Mouse (Mus musculus) midbrain, embryonic 14.5 days (tissue): Measurements from ENCODE around the gene Galnt16. TPM values are rescaled to one million over a fixed set of nuclear protein-coding genes. Genes with fewer than 3 reads are reported as not detected.
A peak's percentile ranks its signal among the peaks of the same experiment; 100 is the strongest.

Experiments
- ATAC-seq: fragments of 200-750 bp; cut with Nextera tagmentation; 2 replicates; pipeline ENCODE4 v1.8.0; 2017; ENCODE audit warnings: moderate number of reproducible peaks, moderate library complexity; ENCODE audit not compliant: low FRiP score, low TSS enrichment
- DNase-seq: peaks from one replicate; pipeline ENCODE4 v3.0.0-alpha.2; 2015
- H3K27ac ChIP-seq: fragments of 300-500 bp; sonication (generic); replicated peaks from 2 replicates; pipeline ENCODE4 v1.5.1; 2014; ENCODE audit warnings: mild to moderate bottlenecking, low read depth, low read length, moderate library complexity
- H3K27me3 ChIP-seq: fragments of 300-500 bp; sonication (generic); 2 replicates; pipeline ENCODE4 v1.6.1; 2014; ENCODE audit warnings: low read length, control low read depth, mixed read lengths; ENCODE audit not compliant: control insufficient read depth, insufficient read depth
- H3K36me3 ChIP-seq: fragments of 300-500 bp; sonication (generic); 2 replicates; pipeline ENCODE4 v1.6.1; 2014; ENCODE audit warnings: low read length, control low read depth; ENCODE audit not compliant: control insufficient read depth, insufficient read depth
- H3K4me1 ChIP-seq: fragments of 300-500 bp; sonication (generic); 2 replicates; pipeline ENCODE4 v1.6.1; 2014; ENCODE audit warnings: mild to moderate bottlenecking, antibody characterized with exemption, low read length, control low read depth; ENCODE audit not compliant: control insufficient read depth, insufficient read depth
- H3K4me2 ChIP-seq: fragments of 300-500 bp; sonication (generic); 2 replicates; pipeline ENCODE4 v1.6.1; 2014; ENCODE audit warnings: mild to moderate bottlenecking, low read length, moderate library complexity
- H3K4me3 ChIP-seq: fragments of 300-500 bp; sonication (generic); replicated peaks from 2 replicates; pipeline ENCODE4 v1.5.1; 2014; ENCODE audit warnings: low read depth, low read length
- H3K9ac ChIP-seq: fragments of 300-500 bp; sonication (generic); replicated peaks from 2 replicates; pipeline ENCODE4 v1.6.1; 2014; ENCODE audit warnings: mild to moderate bottlenecking, low read length, moderate library complexity
- H3K9me3 ChIP-seq: fragments of 300-500 bp; sonication (generic); 2 replicates; pipeline ENCODE4 v1.6.1; 2016; ENCODE audit warnings: low read length, control low read depth, mixed read lengths; ENCODE audit not compliant: control insufficient read depth
- WGBS: fragments of 180-500 bp; shearing (Covaris S2); extraction: QIAGEN DNeasy Blood & Tissue Kit; methylation state at CpG from one replicate; pipeline ENCODE4 v1.1.7; 2014; 5-methylcytosine and 5-hydroxymethylcytosine counted together
- polyA plus RNA-seq: library from polyadenylated mRNA; unstranded; fragments of >200 nt; fragmentation: Nextera tagmentation; extraction: Ambion mirVana; gene quantifications from 2 replicates; pipeline ENCODE4 v1.2.1, GENCODE M21; 2014

Gene Galnt16
- polyA plus RNA-seq, 1 experiment from 2014 or later = 21.7 TPM

- no peaks in the 10 kb centered on the region for H3K27me3 ChIP-seq
- H3K9me3 ChIP-seq = no peaks in the 10 kb centered on the region
- DNase-seq (no peak), ATAC-seq (no peak)
- H3K4me2 ChIP-seq = no peak overlapping the region
- H3K4me3 ChIP-seq = no peak overlapping the region
- H3K36me3 ChIP-seq = peaks cover 43% of the 10 kb centered on the region
- H3K27ac ChIP-seq = no peak overlapping the region
- H3K4me1 ChIP-seq = no peaks in the 10 kb centered on the region
- no peak overlapping the region for H3K9ac ChIP-seq
- 96% methylated on average over 4 of the region's 4 CpGs for WGBS
Observed at GRCm38 (mm10) chr12:80595566-80595965, 77.5 kb downstream of the Galnt16 start.

- H3K9ac ChIP-seq = no peak overlapping the region
- no peaks in the 10 kb centered on the region for H3K9me3 ChIP-seq
- no peak overlapping the region for H3K27ac ChIP-seq
- DNase-seq = no peak
- H3K4me3 ChIP-seq = no peak overlapping the region
- no peak for ATAC-seq
- H3K4me1 ChIP-seq = no peaks in the 10 kb centered on the region
- H3K27me3 ChIP-seq = no peaks in the 10 kb centered on the region
- WGBS = 81% methylated on average over 4 of the region's 4 CpGs
- peaks cover 41% of the 10 kb centered on the region for H3K36me3 ChIP-seq
- H3K4me2 ChIP-seq = no peak overlapping the region
Observed at GRCm38 (mm10) chr12:80595968-80596367, 77.9 kb downstream of the Galnt16 start.

GRCm38 (mm10) chr12:80598236-80598635 is 80.2 kb downstream of the Galnt16 start:
- Histone ChIP-seq H3K27me3 (no peaks in the 10 kb centered on the region), H3K4me3 (no peak overlapping the region), H3K27ac (0 out of 2 replicates have a peak overlapping the region, but pooled peaks have one; percentile 41), H3K9me3 (no peaks in the 10 kb centered on the region), H3K36me3 (peaks cover 42% of the 10 kb centered on the region), H3K4me2 (no peak overlapping the region), H3K9ac (no peak overlapping the region), H3K4me1 (no peaks in the 10 kb centered on the region)
- ATAC-seq (no peak), DNase-seq (no peak)
- 23% methylated on average over 7 of the region's 7 CpGs for WGBS

- Histone ChIP-seq H3K4me2 (no peak overlapping the region), H3K9ac (no peak overlapping the region), H3K4me3 (no peak overlapping the region), H3K4me1 (no peaks in the 10 kb centered on the region), H3K27ac (peak overlapping the region; percentile 41; the same call in 1 of the 2 replicates), H3K27me3 (no peaks in the 10 kb centered on the region), H3K9me3 (no peaks in the 10 kb centered on the region), H3K36me3 (peaks cover 43% of the 10 kb centered on the region)
- ATAC-seq = 0 out of 2 replicates have a peak, but pooled peaks have one; percentile 57
- DNase-seq = peak; percentile 40
- 31% methylated on average over 6 of the region's 6 CpGs for WGBS
Observed at GRCm38 (mm10) chr12:80598756-80599155, 80.7 kb downstream of the Galnt16 start.

GRCm38 (mm10) chr12:80601597-80602269 is 83.7 kb downstream of the Galnt16 start:
- ATAC-seq = no peak
- no peak overlapping the region for H3K9ac ChIP-seq
- H3K9me3 ChIP-seq = no peaks in the 10 kb centered on the region
- H3K27me3 ChIP-seq = no peaks in the 10 kb centered on the region
- no peak overlapping the region for H3K27ac ChIP-seq
- peaks cover 40% of the 10 kb centered on the region for H3K36me3 ChIP-seq
- no peak overlapping the region for H3K4me2 ChIP-seq
- WGBS = 91% methylated on average over 9 of the region's 9 CpGs
- DNase-seq = no peak
- H3K4me1 ChIP-seq = no peaks in the 10 kb centered on the region
- H3K4me3 ChIP-seq = no peak overlapping the region

- Histone ChIP-seq H3K4me1 (no peaks in the 10 kb centered on the region), H3K9ac (no peak overlapping the region), H3K4me3 (no peak overlapping the region), H3K27me3 (no peaks in the 10 kb centered on the region), H3K36me3 (peaks cover 40% of the 10 kb centered on the region), H3K27ac (no peak overlapping the region), H3K4me2 (no peak overlapping the region), H3K9me3 (no peaks in the 10 kb centered on the region)
- DNase-seq (no peak), ATAC-seq (no peak)
- 95% methylated on average over 5 of the region's 5 CpGs for WGBS
Observed at GRCm38 (mm10) chr12:80602432-80602831, 84.4 kb downstream of the Galnt16 start.

- Histone ChIP-seq H3K4me1 (no peaks in the 10 kb centered on the region), H3K9ac (no peak overlapping the region), H3K4me3 (no peak overlapping the region), H3K4me2 (no peak overlapping the region), H3K27ac (no peak overlapping the region), H3K36me3 (peaks cover 31% of the 10 kb centered on the region), H3K9me3 (no peaks in the 10 kb centered on the region), H3K27me3 (no peaks in the 10 kb centered on the region)
- WGBS = 72% methylated on average over 4 of the region's 4 CpGs
- no peak for ATAC-seq
- no peak for DNase-seq
Observed at GRCm38 (mm10) chr12:80603566-80603965, 85.5 kb downstream of the Galnt16 start.

- no peaks in the 10 kb centered on the region for H3K4me1 ChIP-seq
- no peak overlapping the region for H3K4me2 ChIP-seq
- no peak overlapping the region for H3K4me3 ChIP-seq
- no peak overlapping the region for H3K9ac ChIP-seq
- peaks cover 25% of the 10 kb centered on the region for H3K36me3 ChIP-seq
- 62% methylated on average over 2 of the region's 2 CpGs for WGBS
- no peaks in the 10 kb centered on the region for H3K9me3 ChIP-seq
- H3K27ac ChIP-seq = 0 out of 2 replicates have a peak overlapping the region, but pooled peaks have one; percentile 20
- ATAC-seq (no peak), DNase-seq (no peak)
- H3K27me3 ChIP-seq = no peaks in the 10 kb centered on the region
Observed at GRCm38 (mm10) chr12:80604218-80604617, 86.1 kb downstream of the Galnt16 start.

GRCm38 (mm10) chr12:80608576-80608975 is 90.5 kb downstream of the Galnt16 start:
- Histone ChIP-seq H3K27ac (no peak overlapping the region), H3K4me1 (no peaks in the 10 kb centered on the region), H3K9me3 (no peaks in the 10 kb centered on the region), H3K4me2 (no peak overlapping the region), H3K9ac (no peak overlapping the region), H3K27me3 (no peaks in the 10 kb centered on the region), H3K36me3 (no peaks in the 10 kb centered on the region; the same call in 1 of the 2 replicates), H3K4me3 (no peak overlapping the region)
- ATAC-seq = no peak
- WGBS = 90% methylated on average over 1 of the region's 1 CpGs
- DNase-seq = no peak
